Mouse (Mus musculus): ENCODE results near the gene Itih3.
A peak's percentile ranks its signal among the peaks of the same experiment; 100 is the strongest.

Itih3 gene

DNA sequence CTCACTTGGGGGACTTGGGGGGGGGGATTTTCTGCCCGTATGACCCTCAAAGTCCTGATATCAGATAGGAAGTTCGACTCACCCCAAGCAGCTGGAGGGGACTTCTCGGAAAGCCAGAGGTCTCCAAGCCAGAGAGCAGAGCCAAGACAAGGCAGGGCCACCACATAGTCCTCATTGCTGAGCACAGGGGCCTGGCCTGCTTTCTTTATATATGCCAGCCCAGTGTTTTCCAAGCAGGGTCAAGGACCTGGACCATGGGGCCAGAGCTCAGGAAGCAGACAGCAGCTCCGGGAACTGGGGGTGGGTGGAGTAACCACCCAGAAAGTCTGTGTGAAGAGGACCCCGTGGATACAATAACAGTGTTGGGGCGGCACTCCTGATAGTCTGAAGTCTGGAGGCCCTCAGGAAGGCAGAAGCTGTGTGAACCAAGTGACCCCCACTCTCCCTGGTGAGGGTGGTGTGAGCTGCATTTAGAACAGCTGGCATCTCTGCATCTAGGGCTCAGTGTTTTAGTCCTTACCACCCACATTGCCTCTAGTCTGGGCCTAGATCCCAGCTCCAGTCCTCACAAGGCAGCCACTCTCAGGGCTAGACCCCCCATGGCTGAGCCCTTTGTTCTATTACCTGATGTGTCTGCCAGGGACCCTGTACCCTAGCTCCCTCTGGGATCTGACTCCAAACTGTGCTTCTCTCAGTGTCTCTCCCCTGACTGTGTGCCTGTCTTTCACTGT lies at the start of gene Itih3:
Itih3 (minus strand) TSS at position 386 of the 731 bp plus-strand sequence.
- no peak for DNase-seq (ENCODE audit: low read depth, low spot score)

DNA sequence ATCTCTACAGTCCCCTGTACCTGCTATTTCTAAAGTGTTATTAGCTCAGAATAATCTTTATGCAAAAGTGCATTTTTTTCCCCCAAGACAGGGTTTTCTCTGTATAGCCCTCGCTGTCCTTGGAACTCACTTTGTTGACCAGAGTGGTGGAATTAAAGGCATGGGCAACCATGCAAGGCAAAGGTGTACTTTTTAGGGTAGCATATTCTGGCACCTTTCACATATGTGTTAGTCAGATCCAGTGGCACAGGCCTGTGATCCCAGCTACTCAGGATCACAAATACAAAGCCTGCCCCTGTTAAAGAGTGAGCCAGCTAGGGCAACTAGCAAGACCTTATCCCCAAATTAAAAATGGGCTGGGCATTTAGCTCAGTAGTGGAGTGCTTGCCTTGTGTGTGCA lies 36.8 kb upstream of the Itih3 start:
- no peak for DNase-seq (ENCODE audit: low read depth, low spot score)

DNA sequence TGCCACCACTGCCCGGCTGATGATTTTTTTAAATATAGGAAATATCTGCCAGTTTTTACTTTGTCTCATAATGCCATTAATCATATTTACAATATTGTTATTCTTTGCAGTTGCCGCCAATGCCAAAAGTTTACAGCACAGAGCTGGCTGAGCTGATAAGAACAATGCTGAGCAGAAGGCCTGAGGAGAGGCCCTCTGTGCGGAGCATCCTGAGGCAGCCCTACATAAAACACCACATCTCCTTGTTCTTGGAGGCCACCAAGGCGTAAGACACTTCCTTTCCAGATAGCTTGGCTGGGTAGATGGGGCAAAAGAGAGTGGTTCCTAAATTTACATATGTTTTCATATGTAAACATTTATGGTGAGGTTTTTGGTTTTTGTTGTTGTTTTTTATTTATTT lies 35.5 kb upstream of the Itih3 start:
- DNase-seq (ENCODE audit: low read depth, low spot score): no peak

DNA sequence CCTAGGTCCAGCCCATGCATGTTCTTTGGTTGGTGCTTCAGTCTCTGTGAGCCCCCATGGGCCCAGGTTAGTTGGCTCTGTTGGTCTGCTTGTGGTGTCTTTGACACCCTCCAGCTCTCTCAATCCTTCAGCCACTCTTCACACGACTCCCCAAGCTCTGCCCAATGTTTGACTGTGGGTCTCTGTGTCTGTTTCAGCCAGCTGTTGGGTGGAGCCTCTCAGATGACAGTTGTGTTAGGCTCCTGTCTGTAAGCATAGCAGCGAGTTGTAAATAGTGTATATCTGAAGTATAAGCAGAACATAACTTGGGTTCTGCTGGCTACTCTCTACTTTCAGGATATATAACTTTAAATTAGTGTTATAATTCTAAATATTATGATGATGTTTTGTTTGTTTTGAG lies 35.0 kb upstream of the Itih3 start:
- DNase-seq (ENCODE audit: low read depth, low spot score): no peak

DNA sequence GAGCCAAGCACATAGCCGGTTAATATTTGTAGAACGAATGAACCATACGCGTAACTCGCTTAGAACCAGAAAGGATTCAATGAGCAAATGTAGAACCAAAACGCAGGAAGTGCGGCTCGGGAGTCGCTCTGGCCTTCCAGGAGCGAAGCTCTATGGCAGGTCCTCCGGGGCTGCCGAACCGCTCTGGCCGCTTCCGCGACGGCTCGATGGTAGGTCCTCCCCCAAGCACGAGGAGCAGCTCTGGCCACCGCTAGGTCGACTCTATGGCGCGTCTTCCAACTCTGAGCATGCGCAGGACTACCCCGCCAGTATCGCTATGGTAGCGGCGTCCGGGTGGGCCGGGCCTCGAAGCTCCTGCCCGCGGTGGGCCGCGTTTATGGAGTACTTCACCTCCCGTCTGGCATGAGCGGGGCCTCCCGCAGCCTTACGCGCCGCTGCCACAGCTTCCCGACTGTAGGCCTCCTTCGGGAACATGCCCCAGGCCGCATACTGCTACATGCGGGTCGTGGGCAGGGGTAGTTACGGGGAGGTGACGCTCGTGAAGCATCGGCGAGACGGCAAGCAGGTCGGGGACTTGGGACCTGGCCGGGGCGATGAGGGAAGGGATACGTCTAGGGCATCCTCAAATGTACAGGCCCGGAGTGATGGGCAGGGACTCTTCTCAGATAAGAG lies 27.7 kb upstream of the Itih3 start, which contains the start of gene Nek4:
Nek4 (plus strand) TSS at position 224 of the 672 bp plus-strand sequence.
- peak; percentile 97 for DNase-seq (ENCODE audit: low read depth, low spot score)

DNA sequence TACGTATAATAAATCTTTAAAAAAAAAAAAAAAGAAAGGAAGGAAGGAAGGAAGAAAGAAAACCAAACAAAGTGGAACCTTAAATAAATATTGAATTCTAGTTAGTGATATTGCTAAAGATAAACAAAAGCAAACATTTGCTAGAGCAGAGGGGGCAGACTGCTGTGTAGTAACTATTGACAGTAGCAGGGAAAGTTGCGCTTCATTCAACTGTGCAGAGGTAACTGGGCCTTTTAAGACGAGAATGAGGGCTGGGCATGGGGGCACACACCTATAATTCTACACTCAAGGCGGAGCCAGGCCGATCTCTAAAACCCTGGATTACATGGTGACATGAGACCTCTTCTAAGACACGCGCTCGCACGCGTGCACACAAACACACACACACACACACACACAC lies 26.4 kb upstream of the Itih3 start:
- DNase-seq (ENCODE audit: low read depth, low spot score): no peak

DNA sequence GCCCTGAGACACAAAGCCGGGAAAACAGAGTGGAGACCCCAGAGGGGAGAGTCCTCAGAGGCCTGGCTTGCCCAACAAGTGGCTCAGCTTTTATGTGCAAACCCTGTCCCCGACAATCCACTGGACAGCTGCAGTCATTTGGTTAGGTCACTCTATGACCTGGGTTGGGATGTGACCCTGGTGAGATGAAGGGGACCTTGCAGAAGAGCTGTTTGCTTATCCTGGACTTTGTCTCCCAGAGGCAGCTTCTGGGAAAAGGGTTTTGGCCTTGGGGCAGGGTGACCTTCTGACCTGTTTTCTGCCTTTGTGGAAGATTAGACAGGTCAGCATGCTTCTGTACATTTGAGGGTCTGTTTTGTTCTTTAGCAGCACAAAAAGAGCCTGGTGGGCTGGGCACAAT lies 21.2 kb upstream of the Itih3 start:
- no peak for DNase-seq (ENCODE audit: low read depth, low spot score)

DNA sequence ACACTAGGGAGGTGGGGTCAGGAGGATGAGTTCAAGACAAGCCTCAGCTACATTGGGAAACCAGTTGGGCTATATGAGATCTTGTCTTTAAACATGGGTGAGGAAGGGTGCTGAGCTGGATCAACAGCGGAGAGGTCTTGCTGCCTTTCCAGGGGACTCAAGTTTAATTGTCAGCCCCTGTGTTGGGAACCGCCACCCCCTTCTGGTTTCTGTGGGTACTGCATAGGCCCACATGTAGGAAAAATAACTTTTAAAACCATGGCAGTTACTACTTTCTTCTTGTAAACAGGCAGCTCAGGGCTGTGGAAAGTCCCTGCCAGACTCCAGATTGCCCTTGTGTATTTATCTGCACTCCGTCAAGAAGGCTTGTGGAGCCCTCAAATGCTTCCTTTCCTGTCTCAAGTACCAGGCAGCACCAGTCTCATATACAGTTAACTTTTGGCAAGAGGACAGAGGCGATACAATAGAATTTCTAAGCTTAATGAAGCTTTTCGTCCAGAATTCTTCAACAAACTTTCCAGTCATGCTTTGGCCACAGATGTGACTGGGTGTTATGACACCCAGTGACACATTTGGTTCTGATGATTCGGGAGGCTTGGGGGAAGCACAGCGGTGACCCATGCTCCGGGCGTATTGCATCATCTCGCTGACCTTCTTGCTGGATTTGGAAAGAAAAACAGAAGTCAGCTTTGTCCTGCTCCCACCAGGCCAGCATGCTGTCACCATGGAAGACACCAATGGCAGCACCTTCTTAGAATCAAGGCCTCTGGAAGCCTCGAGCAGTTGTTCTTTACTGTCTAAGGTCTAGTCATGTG lies 20.5 kb upstream of the Itih3 start:
- peak; percentile 25 for DNase-seq (ENCODE audit: low read depth, low spot score)

DNA sequence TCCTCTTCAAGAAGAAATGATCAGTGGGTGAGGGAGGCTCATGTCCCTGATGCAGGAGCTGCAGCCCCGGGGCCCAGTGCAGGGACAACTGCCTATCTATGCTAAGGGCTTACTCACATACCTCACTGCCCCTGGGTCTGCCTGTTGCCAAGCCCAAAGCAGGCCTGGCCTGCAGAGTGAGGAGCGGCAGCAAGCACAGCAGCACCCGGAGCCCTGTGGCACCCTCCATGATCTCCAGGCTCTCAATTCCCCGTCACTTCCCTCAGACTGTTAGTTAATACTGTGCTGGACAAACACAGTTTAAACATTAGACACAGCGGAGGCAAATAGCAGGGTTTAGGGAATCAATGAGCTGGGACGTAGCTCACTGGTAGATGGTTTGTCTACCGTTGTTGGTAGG lies 19.5 kb upstream of the Itih3 start, which contains the start of gene Itih1:
Itih1 (minus strand) TSS at position 252 of the 400 bp plus-strand sequence.
- DNase-seq (ENCODE audit: low read depth, low spot score): no peak

DNA sequence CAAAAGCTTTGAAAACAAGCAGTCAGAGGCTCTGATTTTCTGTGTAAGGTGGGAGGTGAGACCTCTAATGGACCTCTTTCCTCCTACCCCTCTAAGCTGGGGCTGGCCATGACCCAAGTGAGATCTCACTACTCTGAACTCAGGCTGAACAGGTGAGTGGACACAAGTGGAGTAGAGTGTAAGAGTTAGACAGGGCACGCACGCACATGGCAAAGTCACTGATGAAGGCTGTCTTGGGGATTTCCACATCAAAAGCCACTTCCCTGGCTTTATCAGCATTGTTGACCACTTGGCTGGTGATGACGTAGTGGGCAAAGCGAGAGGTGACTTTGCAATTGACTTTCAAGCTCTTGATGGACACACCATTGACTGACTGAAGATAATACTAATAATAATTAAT lies 18.7 kb upstream of the Itih3 start:
- no peak for DNase-seq (ENCODE audit: low read depth, low spot score)

DNA sequence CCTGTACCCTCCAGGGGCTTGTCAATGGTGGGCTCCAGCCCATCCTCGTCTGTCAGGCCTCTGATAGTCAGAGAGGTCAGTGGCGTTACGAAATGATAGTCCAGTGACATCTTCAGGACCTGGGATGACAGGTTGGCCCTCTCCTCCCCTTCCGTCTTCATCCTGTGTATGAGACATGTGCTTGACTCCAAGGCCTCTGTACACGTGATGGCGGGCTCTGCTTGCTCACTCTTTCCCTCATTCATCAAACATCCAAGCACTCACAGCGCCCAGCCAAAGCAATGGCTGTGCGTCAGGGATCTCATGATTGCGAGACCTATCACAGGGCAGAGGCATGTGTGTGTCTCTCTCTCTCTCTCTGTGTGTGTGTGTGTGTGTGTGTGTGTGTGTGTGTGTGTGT lies 9.8 kb upstream of the Itih3 start:
- DNase-seq (ENCODE audit: low read depth, low spot score): no peak

DNA sequence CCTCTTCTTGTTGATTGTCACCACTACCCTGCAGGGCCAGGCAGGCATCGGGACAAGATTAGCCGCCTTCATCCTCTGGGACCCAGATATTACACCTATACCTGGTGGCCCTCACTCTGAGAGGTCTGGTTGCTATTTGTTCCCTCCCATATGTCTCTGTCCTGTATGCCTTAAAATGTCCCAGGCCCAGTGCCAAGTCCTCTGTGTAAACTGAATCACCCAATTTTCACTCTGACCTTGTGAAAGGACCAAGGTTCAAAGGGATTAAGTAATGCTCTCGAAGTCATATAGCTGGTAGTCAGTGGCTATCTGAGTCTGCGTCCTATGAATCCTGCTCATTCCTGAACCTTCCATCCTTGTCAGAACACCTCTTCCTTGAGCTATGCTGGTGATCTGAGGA lies 6.8 kb upstream of the Itih3 start:
- DNase-seq (ENCODE audit: low read depth, low spot score): no peak

DNA sequence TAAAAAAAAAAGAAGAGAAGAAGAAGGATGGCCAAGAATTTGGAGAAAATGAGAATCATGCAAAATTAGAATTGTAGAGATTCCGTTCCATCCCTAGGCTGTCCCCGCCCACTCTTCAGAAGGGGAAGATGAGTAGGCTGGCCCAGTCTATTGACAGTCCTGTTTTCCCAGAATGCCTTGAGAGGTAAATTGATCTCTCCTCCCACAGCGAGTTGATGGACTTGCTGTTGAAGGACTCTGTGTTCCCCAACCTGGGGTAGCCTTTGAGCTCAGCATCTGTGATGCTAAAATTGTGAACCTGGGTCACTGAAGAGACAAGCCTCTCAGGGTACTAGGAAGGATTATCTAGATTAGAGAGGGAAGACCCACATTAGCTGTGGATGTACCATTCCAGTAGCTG lies 1.9 kb upstream of the Itih3 start:
- no peak for DNase-seq (ENCODE audit: low read depth, low spot score)

DNA sequence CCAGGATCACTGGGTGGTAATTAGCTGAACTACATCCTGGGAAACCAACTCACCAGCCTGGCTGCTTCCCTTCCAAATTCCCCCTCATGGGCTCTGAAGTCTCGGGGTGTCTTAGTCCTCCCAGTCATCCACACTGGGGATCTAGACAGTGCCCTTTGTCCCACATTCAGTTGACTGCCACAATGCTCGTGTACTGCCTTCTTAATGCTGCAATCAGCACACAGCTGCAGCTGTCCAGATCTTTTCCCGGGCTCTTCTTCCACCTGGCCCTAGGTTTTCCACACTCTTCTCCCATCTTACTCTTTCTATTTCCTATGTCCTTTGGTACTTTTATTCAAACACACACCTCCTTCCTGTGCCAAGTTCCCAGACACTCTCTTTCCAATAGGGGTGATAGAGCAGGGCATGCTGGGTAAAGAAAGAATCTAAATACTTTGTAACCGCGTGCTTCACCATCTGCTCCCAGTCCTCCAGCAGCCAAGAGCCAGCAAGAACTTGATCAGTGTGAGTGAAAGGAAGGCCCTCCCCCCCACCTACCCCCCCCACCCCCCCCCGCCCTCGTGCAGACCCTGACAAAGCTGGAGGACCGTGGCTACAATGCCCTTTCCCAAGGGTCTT lies 1.4 kb downstream of the Itih3 start:
- DNase-seq (ENCODE audit: low read depth, low spot score): no peak

DNA sequence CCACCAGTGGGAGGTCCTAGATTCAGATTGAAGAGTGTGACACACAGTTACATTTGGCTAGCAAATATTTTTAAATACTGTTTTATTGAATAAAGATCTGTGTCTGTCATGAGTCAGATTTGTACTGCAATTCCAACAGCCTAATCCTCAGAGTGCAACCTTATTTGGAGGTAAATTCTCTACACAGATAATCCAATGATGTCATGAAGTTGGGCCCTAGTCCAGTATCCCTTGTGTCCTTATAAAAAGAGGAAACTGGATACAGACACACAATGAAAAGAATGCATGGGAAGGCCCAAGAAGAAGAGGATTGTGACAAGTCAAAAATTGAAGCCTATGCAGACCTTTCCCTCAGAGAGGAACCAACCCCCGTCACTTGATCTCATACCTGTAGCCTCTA lies 7.0 kb downstream of the Itih3 start:
- DNase-seq (ENCODE audit: low read depth, low spot score): no peak

DNA sequence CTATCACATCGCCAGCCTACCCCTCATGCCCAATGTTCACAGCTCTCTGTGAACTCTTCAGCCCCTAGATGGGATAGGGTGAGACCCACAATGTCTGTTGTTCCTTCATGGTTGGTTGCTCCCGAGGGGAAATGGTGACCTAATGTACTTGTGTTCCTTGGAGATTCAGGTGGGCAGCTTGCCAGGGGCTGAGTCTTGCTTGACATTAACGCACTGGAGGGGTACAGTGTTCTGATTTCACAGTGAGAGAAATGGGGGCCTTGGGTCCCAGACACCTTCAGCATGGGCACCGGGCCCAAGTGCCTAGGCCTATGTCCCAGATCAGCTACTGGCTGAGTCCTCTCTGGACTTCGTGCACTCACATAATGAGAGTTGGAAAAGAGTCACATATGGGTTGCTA lies 10.2 kb downstream of the Itih3 start:
- DNase-seq (ENCODE audit: low read depth, low spot score): no peak

DNA sequence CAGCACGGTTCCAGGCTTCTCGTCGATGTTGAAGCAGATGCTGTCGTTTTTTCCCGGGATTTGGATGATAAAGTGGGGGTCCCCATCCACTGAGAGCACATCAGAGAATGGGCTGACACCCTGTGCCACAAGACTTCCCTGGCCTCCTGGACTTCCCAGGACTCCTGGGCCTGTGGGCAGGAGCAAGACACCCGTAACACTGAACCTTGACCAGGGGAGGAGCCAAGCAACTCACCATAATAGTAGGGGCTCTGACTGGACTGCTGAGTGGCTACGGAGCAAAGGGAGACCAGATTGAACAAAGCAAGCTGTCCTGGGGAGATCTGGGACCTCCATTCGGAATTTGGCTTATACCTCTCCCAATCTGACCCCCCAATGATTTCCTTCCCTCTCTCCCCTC lies 10.9 kb downstream of the Itih3 start:
- DNase-seq (ENCODE audit: low read depth, low spot score): no peak

DNA sequence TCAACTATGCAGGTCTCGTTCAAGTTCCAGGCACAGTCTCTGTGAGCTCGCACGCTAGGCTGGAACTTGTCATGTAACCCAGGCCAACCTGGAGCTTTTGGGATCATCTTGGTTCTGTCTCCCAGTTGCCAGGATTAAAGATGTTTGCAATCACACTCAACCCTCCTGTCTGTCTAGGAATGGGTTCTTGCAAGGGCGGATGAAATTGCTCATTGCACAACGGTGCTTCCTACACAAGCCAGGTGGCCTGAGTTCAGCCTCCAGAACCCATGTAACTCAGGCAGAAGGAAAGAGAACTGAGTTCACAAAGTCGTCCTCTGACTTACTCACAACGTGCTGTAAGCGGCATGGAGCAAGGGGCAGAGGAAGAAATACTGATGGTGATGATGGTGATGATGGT lies 12.4 kb downstream of the Itih3 start:
- no peak for DNase-seq (ENCODE audit: low read depth, low spot score)

DNA sequence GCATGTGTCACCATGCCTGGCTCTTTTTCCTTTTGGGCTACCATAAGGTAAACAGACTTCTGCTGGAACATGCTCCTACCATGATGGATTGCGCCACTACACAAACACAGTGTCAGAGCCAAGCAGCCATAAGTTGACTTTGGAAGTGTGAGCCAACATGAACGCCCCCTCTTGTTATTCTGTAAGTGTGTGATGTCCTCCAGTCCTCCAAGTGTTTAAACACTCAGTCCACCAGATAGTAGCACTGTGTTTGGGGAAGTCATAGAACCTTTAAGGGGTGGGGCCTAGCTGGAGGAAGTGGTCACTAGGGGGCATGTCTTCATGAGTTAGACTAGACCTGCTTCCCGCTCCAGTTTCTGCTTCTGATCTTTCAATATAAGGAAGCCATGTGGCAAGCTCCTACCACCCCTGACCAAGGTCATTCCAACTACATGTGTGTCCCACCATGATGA lies 15.7 kb downstream of the Itih3 start:
- DNase-seq (ENCODE audit: low read depth, low spot score): no peak

DNA sequence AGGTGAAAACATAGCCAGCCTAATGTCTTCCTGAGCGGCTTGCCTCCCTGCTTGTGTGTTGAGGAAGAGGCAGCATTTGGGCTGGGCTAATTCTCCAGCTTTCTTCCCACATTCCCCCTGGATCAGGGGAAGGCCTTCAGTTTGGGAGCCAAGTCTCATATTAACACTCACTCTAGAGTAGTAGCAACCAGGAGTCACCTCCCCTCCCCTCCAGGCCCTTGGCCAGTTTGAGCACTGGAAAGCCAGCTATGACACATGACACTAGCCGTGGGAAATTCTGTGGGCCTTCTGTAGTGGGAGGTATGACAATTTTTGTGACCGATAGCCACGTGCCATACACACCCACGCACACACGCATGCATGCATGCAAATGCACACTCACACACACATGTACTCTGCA lies 17.6 kb downstream of the Itih3 start:
- no peak for DNase-seq (ENCODE audit: low read depth, low spot score)

DNA sequence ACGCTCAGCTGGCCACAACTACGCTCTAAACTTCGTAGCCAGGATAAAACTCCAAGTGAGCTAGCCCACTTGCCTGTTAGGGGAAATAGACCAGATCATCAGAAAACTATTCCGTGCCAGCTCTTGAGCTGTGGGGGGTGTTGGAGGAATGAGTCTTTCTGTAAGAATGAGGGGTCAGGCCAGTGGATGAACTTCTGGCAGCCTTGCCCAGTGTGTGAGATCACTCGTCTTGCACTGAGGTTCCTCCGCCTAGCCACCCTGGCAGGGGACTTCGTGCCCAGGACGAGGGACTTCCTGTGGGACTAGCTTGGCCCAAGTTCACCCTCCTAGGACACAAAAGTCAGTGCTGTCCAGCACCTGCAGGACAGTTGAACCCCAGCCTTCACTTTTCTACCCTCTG lies 19.3 kb downstream of the Itih3 start:
- no peak for DNase-seq (ENCODE audit: low read depth, low spot score)

DNA sequence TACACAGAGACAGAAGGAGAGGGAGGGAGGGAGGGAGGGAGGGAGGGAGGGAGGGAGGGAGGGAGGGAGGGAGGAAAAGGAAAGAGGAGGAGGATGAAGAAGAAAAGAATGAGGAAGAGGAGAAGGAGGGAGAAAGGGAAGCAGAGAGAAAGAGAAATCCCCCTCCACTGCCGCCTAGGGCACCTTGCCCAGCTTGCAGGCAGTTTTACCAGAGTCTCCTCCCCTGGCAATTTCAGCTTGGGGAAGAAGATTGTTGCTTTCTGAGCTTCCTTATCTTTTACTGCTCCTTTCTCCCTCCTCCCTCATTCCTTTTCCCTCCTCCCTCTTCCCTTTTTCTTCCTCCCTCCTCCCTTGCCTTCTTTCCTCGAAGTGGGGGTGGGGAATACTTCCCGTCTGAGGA lies 20.5 kb downstream of the Itih3 start:
- no peak for DNase-seq (ENCODE audit: low read depth, low spot score)

Measured in skeletal muscle tissue, adult 2 months (tissue).